Mouse (Mus musculus): ENCODE measurements around the gene Agap1. TPM values are rescaled to one million over a fixed set of nuclear protein-coding genes. Genes with fewer than 3 reads are reported as not detected.

The Agap1 gene
- polyA plus RNA-seq, 1 experiment from 2014 or later = 10.3 TPM

DNA sequence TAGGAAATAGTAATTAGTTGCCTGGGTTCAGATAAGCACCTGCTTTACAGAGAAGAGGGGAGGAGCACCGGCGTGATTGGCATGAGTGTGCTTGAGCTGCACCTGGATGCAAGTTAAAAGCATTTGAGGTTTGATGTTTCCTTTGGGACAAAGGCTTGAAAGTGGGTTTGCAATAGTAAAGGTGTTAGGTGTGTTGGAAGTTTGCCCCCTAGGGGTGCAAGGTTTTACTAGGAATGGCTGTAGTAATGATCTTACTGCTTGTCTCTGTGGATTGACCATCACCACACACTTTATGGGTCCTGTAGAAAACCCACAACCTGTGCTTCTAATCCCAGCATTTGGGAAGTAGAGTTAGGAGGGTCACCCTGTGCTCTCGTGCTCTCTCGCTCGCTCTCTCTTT is 128.8 kb downstream of the Agap1 start:
- 69% methylated on average over 5 of the region's 5 CpGs for WGBS
- Histone ChIP-seq H3K27me3 (ENCODE audit: insufficient read depth, poor library complexity, severe bottlenecking) (peaks cover 28% of the 10 kb centered on the region), H3K4me3 (no peak overlapping the region), H3K27ac (no peak overlapping the region), H3K9me3 (no peaks in the 10 kb centered on the region), H3K36me3 (no peaks in the 10 kb centered on the region), H3K4me1 (peaks cover 44% of the 10 kb centered on the region)
- no peak for DNase-seq (ENCODE audit: low spot score)

- Histone ChIP-seq H3K4me3 (peak overlapping the region; percentile 5; the same call in 1 of the 2 replicates), H3K9me3 (no peaks in the 10 kb centered on the region), H3K4me1 (peaks cover 22% of the 10 kb centered on the region), H3K27ac (peak overlapping the region; percentile 31; the same call in 1 of the 2 replicates), H3K36me3 (peaks cover 10% of the 10 kb centered on the region), H3K27me3 (ENCODE audit: insufficient read depth, poor library complexity, severe bottlenecking) (peaks cover 12% of the 10 kb centered on the region)
- WGBS = 23% methylated on average over 14 of the region's 14 CpGs
- DNase-seq (ENCODE audit: low spot score) = no peak
Measured at GRCm38 (mm10) chr1:89586991-89587683, 132.5 kb downstream of the Agap1 start.

- no peak overlapping the region for H3K4me3 ChIP-seq
- WGBS = 50% methylated on average over 4 of the region's 4 CpGs
- H3K4me1 ChIP-seq = peaks cover 21% of the 10 kb centered on the region
- H3K36me3 ChIP-seq = peaks cover 12% of the 10 kb centered on the region
- peaks cover 1% of the 10 kb centered on the region; the same call in 1 of the 2 replicates for H3K27me3 ChIP-seq (ENCODE audit: insufficient read depth, poor library complexity, severe bottlenecking)
- no peak overlapping the region for H3K27ac ChIP-seq
- DNase-seq (ENCODE audit: low spot score) = no peak
- H3K9me3 ChIP-seq = no peaks in the 10 kb centered on the region
Measured at GRCm38 (mm10) chr1:89588154-89588553, 133.5 kb downstream of the Agap1 start.

DNA sequence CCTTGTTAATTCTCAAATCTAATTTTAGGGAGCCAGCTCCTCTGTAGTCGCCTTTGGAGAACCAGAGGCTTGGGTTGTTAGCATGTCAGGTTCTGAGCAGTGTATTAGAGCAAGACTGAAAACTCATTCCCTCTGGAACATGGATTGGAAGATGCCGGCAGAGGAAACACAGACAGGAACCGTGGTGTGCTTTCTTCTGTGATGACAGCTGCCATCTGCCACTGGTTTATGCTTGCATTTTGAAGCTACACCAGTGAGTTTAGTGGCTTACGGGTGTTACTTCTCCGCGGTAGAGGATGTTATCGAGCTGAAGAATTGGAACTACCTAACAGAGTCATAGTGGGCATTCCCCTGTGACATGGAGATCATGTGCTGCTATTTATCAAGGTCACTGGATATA is 136.4 kb downstream of the Agap1 start:
- H3K27ac ChIP-seq = no peak overlapping the region
- H3K4me3 ChIP-seq = no peak overlapping the region
- H3K27me3 ChIP-seq (ENCODE audit: insufficient read depth, poor library complexity, severe bottlenecking) = no peaks in the 10 kb centered on the region
- WGBS = 91% methylated on average over 7 of the region's 7 CpGs
- DNase-seq (ENCODE audit: low spot score) = no peak
- peaks cover 12% of the 10 kb centered on the region for H3K36me3 ChIP-seq
- H3K9me3 ChIP-seq = no peaks in the 10 kb centered on the region
- H3K4me1 ChIP-seq = peaks cover 29% of the 10 kb centered on the region

DNA sequence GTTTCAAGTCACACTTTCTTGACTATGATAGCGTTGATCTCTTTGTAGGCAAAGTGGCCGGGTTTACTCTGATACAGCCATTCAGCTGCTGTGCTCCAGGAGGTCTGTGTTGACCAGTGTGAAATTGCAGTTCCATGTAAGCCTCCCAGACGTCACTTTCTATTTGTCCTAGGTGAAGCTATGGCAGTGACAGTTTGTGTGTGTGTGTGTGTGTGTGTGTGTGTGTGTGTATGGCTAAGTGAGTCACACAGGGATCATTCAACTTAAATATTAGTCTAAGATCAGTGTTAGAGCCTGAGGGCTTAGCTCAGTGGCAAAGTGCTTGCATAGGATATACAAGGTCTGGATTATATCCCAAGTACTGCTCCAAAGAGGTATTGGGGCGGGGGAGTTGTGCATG is 138.6 kb downstream of the Agap1 start:
- Histone ChIP-seq H3K4me1 (peaks cover 19% of the 10 kb centered on the region), H3K9me3 (no peaks in the 10 kb centered on the region), H3K36me3 (peaks cover 12% of the 10 kb centered on the region), H3K27ac (no peak overlapping the region), H3K4me3 (no peak overlapping the region), H3K27me3 (ENCODE audit: insufficient read depth, poor library complexity, severe bottlenecking) (no peaks in the 10 kb centered on the region)
- no peak for DNase-seq (ENCODE audit: low spot score)
- 68% methylated on average over 4 of the region's 4 CpGs for WGBS

DNA sequence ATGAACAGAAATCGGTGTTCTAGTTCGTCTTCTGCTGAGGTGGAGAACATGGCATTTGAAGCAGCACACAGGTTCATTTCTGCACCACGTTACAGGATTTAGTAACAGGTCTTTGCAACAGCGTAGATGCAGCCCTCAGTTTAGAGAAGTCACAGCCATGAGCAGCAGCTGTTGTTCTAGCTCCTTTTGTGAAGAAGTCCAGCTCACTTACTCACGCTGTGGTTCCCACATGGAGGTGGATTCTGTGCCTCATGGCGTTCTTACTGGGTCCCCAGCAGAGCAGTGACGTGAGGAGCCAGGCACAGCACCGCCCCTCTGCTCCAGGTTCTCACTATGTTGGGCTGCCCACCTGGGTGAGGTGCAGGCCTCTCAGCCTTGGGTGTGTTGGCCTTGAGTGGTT is 140.4 kb downstream of the Agap1 start:
- Histone ChIP-seq H3K4me1 (peaks cover 29% of the 10 kb centered on the region), H3K4me3 (no peak overlapping the region), H3K27me3 (ENCODE audit: insufficient read depth, poor library complexity, severe bottlenecking) (no peaks in the 10 kb centered on the region), H3K27ac (no peak overlapping the region), H3K9me3 (no peaks in the 10 kb centered on the region), H3K36me3 (peaks cover 12% of the 10 kb centered on the region)
- DNase-seq (ENCODE audit: low spot score) = no peak
- WGBS = 89% methylated on average over 8 of the region's 8 CpGs

DNA sequence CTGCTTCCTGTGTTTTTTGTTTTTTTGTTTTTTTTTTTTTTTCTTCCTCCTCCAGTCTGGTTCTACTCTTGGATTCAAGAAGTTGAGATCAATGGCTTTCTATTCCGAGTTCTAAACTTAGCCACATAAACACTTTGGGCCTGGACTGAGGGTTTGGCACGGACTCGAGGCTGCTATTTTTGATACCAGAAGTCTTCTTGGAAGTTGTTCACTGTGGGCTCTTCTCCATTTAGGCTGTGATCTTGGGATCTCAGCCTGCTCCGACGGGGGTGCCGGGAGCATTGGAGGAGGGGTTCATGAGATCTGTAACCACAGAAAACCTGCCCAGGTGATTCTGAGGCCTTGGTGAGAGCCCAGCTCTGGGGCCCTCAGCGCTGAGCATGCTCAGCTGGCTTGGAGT is 140.8 kb downstream of the Agap1 start:
- no peak overlapping the region for H3K27ac ChIP-seq
- DNase-seq (ENCODE audit: low spot score) = no peak
- no peak overlapping the region for H3K4me3 ChIP-seq
- peaks cover 12% of the 10 kb centered on the region for H3K36me3 ChIP-seq
- WGBS = 81% methylated on average over 7 of the region's 7 CpGs
- H3K9me3 ChIP-seq = no peaks in the 10 kb centered on the region
- H3K27me3 ChIP-seq (ENCODE audit: insufficient read depth, poor library complexity, severe bottlenecking) = no peaks in the 10 kb centered on the region
- H3K4me1 ChIP-seq = peaks cover 33% of the 10 kb centered on the region

- no peak for DNase-seq (ENCODE audit: low spot score)
- WGBS = 82% methylated on average over 2 of the region's 2 CpGs
- H3K4me3 ChIP-seq = no peak overlapping the region
- H3K27ac ChIP-seq = no peak overlapping the region
- no peaks in the 10 kb centered on the region for H3K9me3 ChIP-seq
- peaks cover 41% of the 10 kb centered on the region for H3K4me1 ChIP-seq
- H3K36me3 ChIP-seq = peaks cover 11% of the 10 kb centered on the region
- no peaks in the 10 kb centered on the region for H3K27me3 ChIP-seq (ENCODE audit: insufficient read depth, poor library complexity, severe bottlenecking)
Measured at GRCm38 (mm10) chr1:89596223-89596622, 141.6 kb downstream of the Agap1 start.

- Histone ChIP-seq H3K4me3 (no peak overlapping the region), H3K36me3 (no peaks in the 10 kb centered on the region), H3K27me3 (ENCODE audit: insufficient read depth, poor library complexity, severe bottlenecking) (no peaks in the 10 kb centered on the region), H3K4me1 (peaks cover 61% of the 10 kb centered on the region), H3K9me3 (no peaks in the 10 kb centered on the region), H3K27ac (no peak overlapping the region)
- WGBS = 86% methylated on average over 5 of the region's 5 CpGs
- DNase-seq (ENCODE audit: low spot score) = no peak
Measured at GRCm38 (mm10) chr1:89598906-89599305, 144.3 kb downstream of the Agap1 start.

DNA sequence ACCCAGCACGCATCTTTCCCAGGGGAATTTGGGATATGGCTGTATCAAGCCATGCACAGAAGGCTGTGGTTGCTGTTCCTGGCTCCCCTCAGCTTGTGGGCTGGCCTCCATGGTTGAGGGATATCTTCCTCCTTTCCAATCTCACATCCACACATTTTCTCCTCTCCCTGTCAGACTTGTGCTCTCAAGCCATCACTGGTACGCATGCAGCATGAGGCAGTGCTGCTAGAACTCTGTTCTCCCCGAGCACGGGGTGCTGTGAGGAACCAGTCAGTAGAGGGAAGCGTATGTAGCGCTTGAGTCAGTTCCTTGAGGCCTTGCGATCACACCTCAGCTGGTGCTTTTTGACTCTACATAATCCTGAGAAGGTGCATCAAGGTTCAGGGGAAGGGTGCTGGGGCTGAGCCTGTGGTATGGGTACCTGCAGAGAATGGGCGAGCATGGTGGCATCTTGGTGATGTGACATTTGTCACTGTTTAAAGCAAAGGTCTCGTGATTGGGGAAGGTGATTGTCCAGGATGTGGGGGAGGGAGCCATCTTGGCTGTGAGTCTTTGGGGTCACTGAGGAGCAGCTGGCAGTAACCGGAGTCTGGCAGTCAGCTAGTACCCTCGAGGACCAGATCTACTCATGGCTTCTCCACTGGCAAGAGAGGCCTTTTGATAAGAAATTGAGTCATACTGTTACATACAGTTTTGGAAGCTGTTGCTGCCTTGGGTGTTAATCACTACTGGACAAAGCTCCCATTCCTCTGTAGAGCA is 145.6 kb downstream of the Agap1 start:
- Histone ChIP-seq H3K4me3 (no peak overlapping the region), H3K4me1 (peaks cover 58% of the 10 kb centered on the region), H3K27ac (peak overlapping the region; percentile 62), H3K27me3 (ENCODE audit: insufficient read depth, poor library complexity, severe bottlenecking) (no peaks in the 10 kb centered on the region), H3K36me3 (no peaks in the 10 kb centered on the region), H3K9me3 (no peaks in the 10 kb centered on the region)
- WGBS = 69% methylated on average over 11 of the region's 11 CpGs
- DNase-seq (ENCODE audit: low spot score) = no peak

DNA sequence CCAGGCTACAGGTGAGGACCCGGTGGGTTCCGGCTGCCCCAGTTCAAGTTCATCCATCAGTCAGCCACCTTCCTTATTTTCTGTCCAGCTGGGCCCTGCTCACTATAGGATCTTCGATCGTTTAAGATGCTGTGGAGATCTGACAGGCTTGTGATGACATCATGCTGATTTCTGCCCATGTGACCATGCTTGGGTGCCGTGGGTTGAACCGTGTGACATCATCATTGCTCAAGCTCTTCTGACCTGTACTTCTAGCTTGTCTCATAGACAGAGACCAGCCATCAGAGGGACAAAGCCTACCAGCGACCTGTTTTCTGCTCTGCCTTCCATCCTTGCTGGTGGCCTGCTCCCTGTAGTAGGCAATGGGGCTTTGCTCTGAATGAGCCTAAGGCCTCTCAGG is 146.7 kb downstream of the Agap1 start:
- DNase-seq (ENCODE audit: low spot score) = no peak
- H3K27me3 ChIP-seq (ENCODE audit: insufficient read depth, poor library complexity, severe bottlenecking) = no peaks in the 10 kb centered on the region
- 0 out of 2 replicates have a peak, but pooled peaks cover 8% of the 10 kb centered on the region for H3K36me3 ChIP-seq
- peaks cover 58% of the 10 kb centered on the region for H3K4me1 ChIP-seq
- WGBS = 75% methylated on average over 7 of the region's 7 CpGs
- H3K27ac ChIP-seq = peak overlapping the region; percentile 62; the same call in 1 of the 2 replicates
- H3K4me3 ChIP-seq = no peak overlapping the region
- H3K9me3 ChIP-seq = no peaks in the 10 kb centered on the region

DNA sequence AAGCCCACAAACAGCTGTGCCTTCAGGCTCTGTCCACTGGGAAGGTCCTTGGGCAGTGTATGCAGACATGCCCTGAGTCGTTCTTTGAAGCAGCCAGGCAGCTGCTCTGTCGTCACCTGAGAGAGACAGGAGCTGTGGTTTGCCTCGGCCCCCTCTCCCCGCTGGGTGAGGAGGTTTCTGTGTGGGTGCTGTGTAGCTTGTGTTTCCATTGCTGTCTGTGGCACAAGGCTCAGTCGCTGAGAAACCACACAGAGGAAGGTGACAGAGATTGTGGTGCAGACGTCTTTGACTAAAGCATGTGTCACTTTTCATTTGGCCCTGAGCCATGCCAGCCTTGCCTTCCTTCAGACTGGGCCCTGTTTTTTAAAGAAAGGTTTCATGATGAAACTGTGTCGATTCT is 148.3 kb downstream of the Agap1 start:
- DNase-seq (ENCODE audit: low spot score) = no peak
- Histone ChIP-seq H3K27ac (0 out of 2 replicates have a peak overlapping the region, but pooled peaks have one; percentile 6), H3K9me3 (no peaks in the 10 kb centered on the region), H3K36me3 (0 out of 2 replicates have a peak, but pooled peaks cover 8% of the 10 kb centered on the region), H3K4me3 (no peak overlapping the region), H3K27me3 (ENCODE audit: insufficient read depth, poor library complexity, severe bottlenecking) (no peaks in the 10 kb centered on the region), H3K4me1 (peaks cover 50% of the 10 kb centered on the region)
- 43% methylated on average over 7 of the region's 7 CpGs for WGBS

DNA sequence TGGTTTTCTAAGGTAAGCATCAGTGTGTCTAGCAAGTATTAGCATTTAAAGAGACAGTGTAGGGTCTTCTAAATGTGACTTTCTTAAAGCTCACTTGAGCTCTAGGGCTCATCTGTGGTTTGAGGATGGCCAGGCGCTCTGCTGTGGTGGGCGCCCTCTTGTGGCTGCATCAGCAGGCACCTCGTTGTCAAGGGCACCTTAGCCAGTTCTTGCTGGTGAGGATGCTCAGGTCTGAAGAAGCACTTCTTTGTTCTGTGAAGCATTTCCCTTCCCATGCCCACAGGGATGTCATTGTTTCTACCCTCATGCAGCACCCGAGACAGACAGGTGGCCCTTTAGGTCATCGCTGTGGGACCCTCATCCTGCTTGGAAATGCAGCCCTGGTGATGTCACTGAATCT is 152.0 kb downstream of the Agap1 start:
- Histone ChIP-seq H3K27ac (no peak overlapping the region), H3K36me3 (peaks cover 25% of the 10 kb centered on the region), H3K27me3 (ENCODE audit: insufficient read depth, poor library complexity, severe bottlenecking) (no peaks in the 10 kb centered on the region), H3K9me3 (no peaks in the 10 kb centered on the region), H3K4me3 (no peak overlapping the region), H3K4me1 (peaks cover 21% of the 10 kb centered on the region)
- 40% methylated on average over 5 of the region's 5 CpGs for WGBS
- DNase-seq (ENCODE audit: low spot score) = no peak

Data from heart, embryonic 10.5 days (tissue).